Mouse (Mus musculus): ENCODE results near the gene Col7a1.

- TF ChIP-seq MAX (IDR thresholded peaks at IDR 0.05; ENCODE audit: low read depth): no peak
- TF ChIP-seq POLR2AphosphoS2 (IDR thresholded peaks at IDR 0.05; ENCODE audit: insufficient read length, low read depth): no peak
- TF ChIP-seq TCF12 (IDR thresholded peaks at IDR 0.05; ENCODE audit: insufficient read depth, poor library complexity, severe bottlenecking): no peak
- no peak for TF ChIP-seq POLR2A (IDR thresholded peaks at IDR 0.05; ENCODE audit: insufficient read length, low read depth)
- TF ChIP-seq TCF3 (IDR thresholded peaks at IDR 0.05; ENCODE audit: insufficient read length, low read depth): no peak
- TF ChIP-seq SRF (IDR thresholded peaks at IDR 0.05; ENCODE audit: control insufficient read depth, insufficient read length, low read depth): no peak
- TF ChIP-seq MYOG (IDR thresholded peaks at IDR 0.05; ENCODE audit: control insufficient read depth in 1 of 3, insufficient read depth in 1 of 3, insufficient read length in 2 of 3, low read depth in 2 of 3): no peak
- no peak for TF ChIP-seq REST (IDR thresholded peaks at IDR 0.05; ENCODE audit: insufficient read depth, insufficient read length)
Observed at GRCm38 (mm10) chr9:109030312-109030711, 76.9 kb downstream of the Col7a1 start.
